Comparison of ENCODE assay signal across 8 mouse cellular contexts in the genomic region with DNA sequence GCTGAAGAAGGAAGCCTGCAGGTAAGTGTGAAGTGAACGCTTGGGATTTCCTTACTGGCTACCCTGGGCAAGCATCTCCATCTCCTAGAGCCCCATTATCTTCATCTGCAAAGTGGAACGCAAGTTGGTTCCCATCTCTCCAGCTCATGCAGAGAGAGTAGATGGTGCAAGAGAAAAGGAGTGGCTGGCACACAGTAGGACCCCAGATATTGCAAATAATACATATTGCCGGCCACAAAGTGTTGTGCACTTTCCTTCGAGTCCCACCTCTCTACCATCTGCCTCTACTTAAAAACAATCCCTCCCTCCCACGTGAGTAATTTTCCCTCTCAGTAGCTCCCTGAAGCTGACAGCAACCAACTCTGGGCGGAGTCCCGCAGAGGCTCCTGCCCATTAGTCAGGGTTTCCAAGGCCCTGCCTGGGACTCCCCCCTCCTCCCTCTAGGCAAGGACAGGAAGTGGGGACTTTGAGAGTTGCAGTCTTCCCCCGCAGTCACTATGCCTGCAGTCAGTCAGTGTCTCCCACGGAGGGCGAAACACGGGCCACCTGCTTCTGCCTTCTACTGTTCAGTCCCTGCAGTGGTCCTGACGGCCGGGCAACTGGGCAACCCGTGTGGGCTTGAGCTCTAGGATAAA. TPM values are rescaled to one million over a fixed set of nuclear protein-coding genes. Genes with fewer than 3 reads are reported as not detected.
DNase-seq lines count a peak whose midpoint lies in the region; ATAC-seq and TF ChIP-seq lines count a peak whose summit lies in the region.

No protein-coding gene starts in this region.

- no peak for TF ChIP-seq CTCF in midbrain, postnatal 0 days (IDR thresholded peaks at IDR 0.05)

- peaks cover 61% of the 10 kb centered on the region for H3K27me3 ChIP-seq in hindbrain, embryonic 13.5 days
- no peaks in the 10 kb centered on the region for H3K27me3 ChIP-seq in limb, embryonic 15.5 days
- H3K27me3 ChIP-seq in midbrain, postnatal 0 days (ENCODE audit: insufficient read depth, low read length), result peaks cover 16% of the 10 kb centered on the region; the same call in 1 of the 2 replicates

- H3K4me2 ChIP-seq in hindbrain, embryonic 13.5 days, result peak overlapping the region; percentile 32
- peak overlapping the region; percentile 42 for H3K4me2 ChIP-seq in limb, embryonic 15.5 days
- no peak overlapping the region for H3K4me2 ChIP-seq in midbrain, postnatal 0 days (ENCODE audit: low read depth, low read length, poor library complexity, severe bottlenecking)

- 0 out of 2 replicates have a peak overlapping the region, but pooled peaks have one; percentile 13 for H3K9ac ChIP-seq in hindbrain, embryonic 13.5 days
- H3K9ac ChIP-seq in limb, embryonic 15.5 days, result no peak overlapping the region
- H3K9ac ChIP-seq in midbrain, postnatal 0 days (replicated peaks; ENCODE audit: low read length, poor library complexity, severe bottlenecking), result no peak overlapping the region

- 11% methylated on average over 14 of the region's 14 CpGs for WGBS in hindbrain, embryonic 13.5 days
- WGBS in limb, embryonic 15.5 days, result 12% methylated on average over 14 of the region's 14 CpGs
- 17% methylated on average over 14 of the region's 14 CpGs for WGBS in midbrain, postnatal 0 days

- H3K4me3 ChIP-seq in hindbrain, embryonic 13.5 days, result no peak overlapping the region
- H3K4me3 ChIP-seq in limb, embryonic 15.5 days, result peak overlapping the region; percentile 13; the same call in 1 of the 2 replicates
- H3K4me3 ChIP-seq in midbrain, postnatal 0 days (ENCODE audit: low read depth, low read length), result no peak overlapping the region

- H3K9me3 ChIP-seq in hindbrain, embryonic 13.5 days, result no peaks in the 10 kb centered on the region
- no peaks in the 10 kb centered on the region; the same call in 1 of the 2 replicates for H3K9me3 ChIP-seq in limb, embryonic 15.5 days
- H3K9me3 ChIP-seq in midbrain, postnatal 0 days (ENCODE audit: low read length), result no peaks in the 10 kb centered on the region

- peaks cover 21% of the 10 kb centered on the region for H3K4me1 ChIP-seq in hindbrain, embryonic 13.5 days (replicated peaks)
- H3K4me1 ChIP-seq in limb, embryonic 15.5 days, result peaks cover 27% of the 10 kb centered on the region
- no peaks in the 10 kb centered on the region; the same call in 1 of the 2 replicates for H3K4me1 ChIP-seq in midbrain, postnatal 0 days (ENCODE audit: insufficient read depth, low read length)

- DNase-seq in B cell, adult 2 months, result peak; percentile 63 to 69
- peak; percentile 21 to 64 for DNase-seq in adrenal gland, postnatal 4 days (ENCODE audit: low spot score in 2 of 2)
- DNase-seq in gastrocnemius, adult 18-20 months (ENCODE audit: low spot score), result peak; percentile 64
- DNase-seq in midbrain, postnatal 0 days (ENCODE audit: low spot score), result peak; percentile 61
- peak; percentile 70 for DNase-seq in testis, postnatal 10 days (ENCODE audit: low spot score)
- DNase-seq in cerebellum, adult 18-20 months, result no peak

- no peak overlapping the region for H3K27ac ChIP-seq in hindbrain, embryonic 13.5 days
- H3K27ac ChIP-seq in limb, embryonic 15.5 days, result peak overlapping the region; percentile 75
- H3K27ac ChIP-seq in midbrain, postnatal 0 days (ENCODE audit: low read depth, low read length), result no peak overlapping the region

- ATAC-seq in hindbrain, embryonic 13.5 days (ENCODE audit: low FRiP score), result peak; percentile 44; the same call in 1 of the 2 replicates
- ATAC-seq in limb, embryonic 15.5 days (ENCODE audit: insufficient number of reproducible peaks, low FRiP score, low TSS enrichment, low read depth), result peak; percentile 68
- ATAC-seq in midbrain, postnatal 0 days (ENCODE audit: low FRiP score), result 0 out of 2 replicates have a peak, but pooled peaks have one; percentile 31

- no peaks in the 10 kb centered on the region for H3K36me3 ChIP-seq in hindbrain, embryonic 13.5 days
- no peaks in the 10 kb centered on the region for H3K36me3 ChIP-seq in limb, embryonic 15.5 days
- H3K36me3 ChIP-seq in midbrain, postnatal 0 days (ENCODE audit: insufficient read depth, low read length), result no peaks in the 10 kb centered on the region

RNA-seq across cellular contexts. Expression of gene 1700122O11Rik, which starts 1.3 kb away (rescaled TPM):
- under 1 TPM in 1 of 2 experiments, not detected in 1; 0.56 TPM for total RNA-seq in adrenal gland, postnatal 4 days (2021)
- not detected for total RNA-seq in gastrocnemius, adult 18-20 months (2021)
- polyA plus RNA-seq in hindbrain, embryonic 13.5 days (2015; fragmentation: Nextera tagmentation; extraction: Ambion mirVana), result not detected in 2 replicates
- polyA plus RNA-seq in limb, embryonic 15.5 days (2015; fragmentation: Nextera tagmentation; extraction: Ambion mirVana), result not detected in 2 replicates
- not detected in 2 replicates for total RNA-seq in midbrain, postnatal 0 days (2014; rRNA removed)
- not detected in 2 replicates for polyA plus RNA-seq in midbrain, postnatal 0 days (2015; fragmentation: Nextera tagmentation; extraction: Ambion mirVana)

RNA-seq across cellular contexts. Expression of gene 1700067P10Rik, which starts 49.8 kb away (rescaled TPM):
- not detected for total RNA-seq in adrenal gland, postnatal 4 days (2021)
- not detected for total RNA-seq in gastrocnemius, adult 18-20 months (2021)
- 0.21 TPM in 1 of 2 replicates, not detected in the other for polyA plus RNA-seq in hindbrain, embryonic 13.5 days (2015; fragmentation: Nextera tagmentation; extraction: Ambion mirVana)
- polyA plus RNA-seq in limb, embryonic 15.5 days (2015; fragmentation: Nextera tagmentation; extraction: Ambion mirVana), result not detected in 2 replicates
- total RNA-seq in midbrain, postnatal 0 days (2014; rRNA removed), result not detected in 2 replicates
- polyA plus RNA-seq in midbrain, postnatal 0 days (2015; fragmentation: Nextera tagmentation; extraction: Ambion mirVana), result not detected in 2 replicates

Comparison
In these comparisons a context has a peak if more than half of its experiments do, and no peak if none do; other contexts are left out.
1. DNase-seq: peak in B cell, adult 2 months (2 of 2), adrenal gland, postnatal 4 days (2 of 2), gastrocnemius, adult 18-20 months (single experiment), midbrain, postnatal 0 days (single experiment) and testis, postnatal 10 days (single experiment); none in cerebellum, adult 18-20 months (0 of 2).
2. Peak in every context shown above with its lines, with median percentiles within 50 percentile points of each other: ATAC-seq.